Mouse (Mus musculus): ENCODE measurements around the gene Olfr401. TPM values are rescaled to one million over a fixed set of nuclear protein-coding genes. Genes with fewer than 3 reads are reported as not detected.

The Olfr401 gene
- polyA plus RNA-seq (2012; rRNA removed): not detected in 2 replicates

DNA sequence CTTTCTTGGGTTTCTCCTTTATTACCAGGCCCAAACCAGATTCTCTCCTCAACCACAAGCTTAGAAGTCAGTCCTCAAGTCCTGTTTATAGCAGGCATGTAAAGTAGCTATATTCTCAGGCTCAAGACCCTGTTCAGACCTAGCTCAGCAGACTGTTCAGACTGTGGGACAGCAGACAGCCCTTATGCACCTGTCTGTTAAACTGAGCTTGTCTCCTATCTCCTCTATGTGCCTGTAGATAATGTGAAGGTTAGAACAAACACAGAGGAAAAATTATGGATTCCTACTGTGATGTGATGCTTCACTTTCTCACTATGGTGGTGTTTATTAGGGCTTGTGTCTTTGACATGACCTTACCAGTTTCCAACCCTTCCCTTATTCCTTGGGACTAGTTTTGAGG is at the start of gene Olfr401:
Gene Olfr401, plus strand, starts transcription at position 301 of the 400 bp plus-strand sequence.

DNA sequence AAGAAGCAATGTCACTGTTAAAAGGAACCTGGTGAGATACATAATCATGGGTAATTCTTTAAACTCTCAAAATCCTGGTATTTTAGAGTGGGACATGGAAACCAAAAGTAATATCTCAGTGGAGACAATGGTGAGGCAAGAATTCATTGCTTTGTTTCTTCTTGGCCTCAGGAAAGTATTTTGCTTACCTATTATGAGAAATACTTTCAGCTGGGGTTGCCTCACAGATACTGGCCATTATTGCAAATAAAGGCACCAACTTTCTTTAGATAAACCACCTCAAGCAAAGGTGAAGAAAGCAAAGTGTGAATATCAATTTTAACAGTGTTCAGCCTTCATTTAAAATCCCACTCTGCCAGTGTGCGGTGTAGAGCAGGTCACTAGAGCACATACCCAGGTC is 43.9 kb upstream of the Olfr401 start, which contains the start of gene Zfp616:
Gene Zfp616, plus strand, starts transcription at position 301 of the 400 bp plus-strand sequence.

GRCm38 (mm10) chr11:74153229-74153628 is 39.7 kb downstream of the Olfr401 start, which contains the start of gene Olfr402:
TSS of gene Olfr402 (plus strand) at chr11:74153529.

Other genes starting within 250 kb of the Olfr401 start
- gene Olfr394, start 222.9 kb upstream of the Olfr401 start, polyA plus RNA-seq (2012; rRNA removed): not detected in 2 replicates
- not detected in 2 replicates for gene Olfr395, start 204.4 kb upstream of the Olfr401 start, polyA plus RNA-seq (2012; rRNA removed)
- gene Olfr23, start 177.0 kb upstream of the Olfr401 start, polyA plus RNA-seq (2012; rRNA removed): not detected in 2 replicates
- not detected in 2 replicates for gene Olfr397, start 152.9 kb upstream of the Olfr401 start, polyA plus RNA-seq (2012; rRNA removed)
- not detected in 2 replicates for gene Olfr398, start 123.3 kb upstream of the Olfr401 start, polyA plus RNA-seq (2012; rRNA removed)
- gene Olfr139, start 57.2 kb upstream of the Olfr401 start, polyA plus RNA-seq (2012; rRNA removed): not detected in 2 replicates
- not detected in 2 replicates for gene Olfr399, start 57.1 kb upstream of the Olfr401 start, polyA plus RNA-seq (2012; rRNA removed)
- not detected in 2 replicates for gene Zfp616, start 43.8 kb upstream of the Olfr401 start, polyA plus RNA-seq (2012; rRNA removed)
- not detected in 2 replicates for gene Olfr402, start 39.8 kb downstream of the Olfr401 start, polyA plus RNA-seq (2012; rRNA removed)
- not detected in 2 replicates for gene Olfr403, start 72.5 kb downstream of the Olfr401 start, polyA plus RNA-seq (2012; rRNA removed)
- not detected in 2 replicates for gene Olfr43, start 97.7 kb downstream of the Olfr401 start, polyA plus RNA-seq (2012; rRNA removed)
- gene Olfr406, start 146.1 kb downstream of the Olfr401 start, polyA plus RNA-seq (2012; rRNA removed): not detected in 2 replicates
- not detected in 2 replicates for gene Olfr59, start 170.0 kb downstream of the Olfr401 start, polyA plus RNA-seq (2012; rRNA removed)
- not detected in 2 replicates for gene Olfr410, start 224.3 kb downstream of the Olfr401 start, polyA plus RNA-seq (2012; rRNA removed)
- gene Olfr411, start 238.9 kb downstream of the Olfr401 start, polyA plus RNA-seq (2012; rRNA removed): not detected in 2 replicates
- not detected in 2 replicates for gene Olfr412, start 248.4 kb downstream of the Olfr401 start, polyA plus RNA-seq (2012; rRNA removed)

Measured in ovary, adult 2 months (tissue).